Mouse (Mus musculus) midbrain, embryonic 14.5 days (tissue): ENCODE data around the gene Sec1. TPM values are rescaled to one million over a fixed set of nuclear protein-coding genes. Genes with fewer than 3 reads are reported as not detected.
A peak's percentile ranks its signal among the peaks of the same experiment; 100 is the strongest.

ENCODE experiments used
- ATAC-seq: fragments of 200-750 bp; cut with Nextera tagmentation; 2 replicates; pipeline ENCODE4 v1.8.0; 2017; ENCODE audit warnings: moderate number of reproducible peaks, moderate library complexity; ENCODE audit not compliant: low FRiP score, low TSS enrichment
- DNase-seq: peaks from one replicate; pipeline ENCODE4 v3.0.0-alpha.2; 2015
- H3K27ac ChIP-seq: fragments of 300-500 bp; sonication (generic); replicated peaks from 2 replicates; pipeline ENCODE4 v1.5.1; 2014; ENCODE audit warnings: mild to moderate bottlenecking, low read depth, low read length, moderate library complexity
- H3K27me3 ChIP-seq: fragments of 300-500 bp; sonication (generic); 2 replicates; pipeline ENCODE4 v1.6.1; 2014; ENCODE audit warnings: low read length, control low read depth, mixed read lengths; ENCODE audit not compliant: control insufficient read depth, insufficient read depth
- H3K36me3 ChIP-seq: fragments of 300-500 bp; sonication (generic); 2 replicates; pipeline ENCODE4 v1.6.1; 2014; ENCODE audit warnings: low read length, control low read depth; ENCODE audit not compliant: control insufficient read depth, insufficient read depth
- H3K4me1 ChIP-seq: fragments of 300-500 bp; sonication (generic); 2 replicates; pipeline ENCODE4 v1.6.1; 2014; ENCODE audit warnings: mild to moderate bottlenecking, antibody characterized with exemption, low read length, control low read depth; ENCODE audit not compliant: control insufficient read depth, insufficient read depth
- H3K4me2 ChIP-seq: fragments of 300-500 bp; sonication (generic); 2 replicates; pipeline ENCODE4 v1.6.1; 2014; ENCODE audit warnings: mild to moderate bottlenecking, low read length, moderate library complexity
- H3K4me3 ChIP-seq: fragments of 300-500 bp; sonication (generic); replicated peaks from 2 replicates; pipeline ENCODE4 v1.5.1; 2014; ENCODE audit warnings: low read depth, low read length
- H3K9ac ChIP-seq: fragments of 300-500 bp; sonication (generic); replicated peaks from 2 replicates; pipeline ENCODE4 v1.6.1; 2014; ENCODE audit warnings: mild to moderate bottlenecking, low read length, moderate library complexity
- H3K9me3 ChIP-seq: fragments of 300-500 bp; sonication (generic); 2 replicates; pipeline ENCODE4 v1.6.1; 2016; ENCODE audit warnings: low read length, control low read depth, mixed read lengths; ENCODE audit not compliant: control insufficient read depth
- WGBS: fragments of 180-500 bp; shearing (Covaris S2); extraction: QIAGEN DNeasy Blood & Tissue Kit; methylation state at CpG from one replicate; pipeline ENCODE4 v1.1.7; 2014; 5-methylcytosine and 5-hydroxymethylcytosine counted together
- polyA plus RNA-seq: library from polyadenylated mRNA; unstranded; fragments of >200 nt; fragmentation: Nextera tagmentation; extraction: Ambion mirVana; gene quantifications from 2 replicates; pipeline ENCODE4 v1.2.1, GENCODE M21; 2014

Sec1 gene
- polyA plus RNA-seq, 1 experiment from 2014 or later: 0.21 TPM

DNA sequence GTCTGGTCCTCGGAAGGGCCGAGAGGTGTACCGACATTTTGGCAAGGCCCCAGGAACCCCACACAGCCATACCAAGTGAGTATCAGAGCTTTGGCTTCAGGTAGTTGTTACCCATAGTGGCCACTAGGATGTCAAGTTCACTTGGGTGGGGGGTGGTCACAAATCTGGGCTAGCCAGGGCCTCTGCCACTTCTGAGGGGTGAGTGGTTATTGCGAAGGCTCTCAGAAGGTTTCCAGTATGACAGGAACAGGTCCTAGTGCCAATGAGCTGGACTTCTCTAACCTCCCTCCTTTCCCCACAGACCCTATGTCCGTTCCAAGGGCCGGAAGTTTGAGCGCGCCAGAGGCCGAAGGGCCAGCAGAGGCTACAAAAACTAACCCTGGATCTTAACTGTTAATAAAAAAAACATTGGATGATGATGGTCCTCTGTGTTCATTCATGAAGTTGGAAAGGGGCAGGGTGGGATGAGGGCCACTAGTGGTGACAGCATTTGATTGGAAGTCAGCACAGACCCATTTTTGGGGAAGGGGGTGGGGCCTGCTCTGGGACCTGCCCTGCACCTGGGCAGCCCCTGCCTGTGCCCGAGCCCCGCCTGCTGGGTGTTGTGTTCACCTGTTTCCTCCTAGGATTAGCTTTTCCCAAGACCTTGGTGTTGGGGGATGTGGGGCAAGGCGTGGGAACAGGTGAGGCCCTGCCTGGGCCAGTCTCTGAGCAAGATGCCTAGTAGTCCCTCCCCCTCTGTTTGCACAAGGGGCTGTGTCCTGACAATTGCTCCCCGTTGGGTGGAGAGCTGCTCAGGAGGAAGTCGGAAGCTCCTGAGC lies 26.4 kb upstream of the Sec1 start, which contains the start of gene Fam83e:
Gene Fam83e (plus strand): TSS at position 800 of the 821 bp plus-strand sequence.
- no peak within 1 kb of the TSS for H3K27ac ChIP-seq
- H3K4me2 ChIP-seq: no peak within 1 kb of the TSS
- H3K4me3 ChIP-seq: no peak within 1 kb of the TSS
- no peaks in the 10 kb centered on the region for H3K27me3 ChIP-seq
- H3K9ac ChIP-seq: no peak within 1 kb of the TSS
- peaks cover 67% of the 10 kb centered on the region for H3K36me3 ChIP-seq
- WGBS: 83% methylated on average over 14 of the region's 14 CpGs
- peaks cover 27% of the 10 kb centered on the region for H3K4me1 ChIP-seq
- DNase-seq (no peak), ATAC-seq (no peak)
- no peaks in the 10 kb centered on the region for H3K9me3 ChIP-seq

DNA sequence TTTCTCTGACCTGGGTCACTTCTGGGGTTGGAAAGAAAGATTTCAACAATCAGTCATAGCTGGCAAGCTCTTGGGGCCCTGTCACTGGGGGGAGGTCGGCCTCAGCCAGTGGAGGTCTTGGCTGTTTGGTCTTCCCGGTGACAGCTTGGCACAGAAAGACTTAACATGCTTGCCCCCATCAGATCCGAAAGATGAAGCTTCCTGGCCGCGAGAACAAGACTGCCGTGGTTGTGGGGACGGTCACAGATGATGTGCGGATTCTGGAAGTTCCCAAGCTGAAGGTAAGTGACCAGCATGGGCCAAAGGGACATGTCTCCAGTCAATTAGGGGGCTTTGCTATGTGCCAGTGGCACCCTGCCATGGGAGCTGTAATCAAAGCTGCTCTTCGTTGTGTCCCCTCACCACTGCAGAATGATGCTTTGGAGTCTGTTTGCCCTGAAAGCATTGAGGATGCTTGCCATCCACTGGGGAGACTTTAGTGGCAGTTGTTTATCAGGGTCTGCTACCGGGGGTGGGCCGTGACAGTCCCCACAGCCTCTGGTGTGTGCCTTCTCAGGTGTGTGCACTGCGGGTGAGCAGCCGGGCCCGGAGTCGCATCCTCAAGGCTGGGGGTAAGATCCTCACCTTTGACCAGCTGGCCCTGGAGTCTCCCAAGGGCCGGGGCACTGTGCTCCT lies 25.7 kb upstream of the Sec1 start:
- no peak overlapping the region for H3K4me3 ChIP-seq
- peaks cover 29% of the 10 kb centered on the region for H3K4me1 ChIP-seq
- DNase-seq (no peak), ATAC-seq (no peak)
- WGBS: 93% methylated on average over 15 of the region's 16 CpGs
- no peak overlapping the region for H3K4me2 ChIP-seq
- H3K36me3 ChIP-seq: peaks cover 59% of the 10 kb centered on the region
- H3K9me3 ChIP-seq: no peaks in the 10 kb centered on the region
- H3K27me3 ChIP-seq: no peaks in the 10 kb centered on the region
- H3K9ac ChIP-seq: no peak overlapping the region; the same call in 1 of the 2 replicates
- no peak overlapping the region for H3K27ac ChIP-seq

DNA sequence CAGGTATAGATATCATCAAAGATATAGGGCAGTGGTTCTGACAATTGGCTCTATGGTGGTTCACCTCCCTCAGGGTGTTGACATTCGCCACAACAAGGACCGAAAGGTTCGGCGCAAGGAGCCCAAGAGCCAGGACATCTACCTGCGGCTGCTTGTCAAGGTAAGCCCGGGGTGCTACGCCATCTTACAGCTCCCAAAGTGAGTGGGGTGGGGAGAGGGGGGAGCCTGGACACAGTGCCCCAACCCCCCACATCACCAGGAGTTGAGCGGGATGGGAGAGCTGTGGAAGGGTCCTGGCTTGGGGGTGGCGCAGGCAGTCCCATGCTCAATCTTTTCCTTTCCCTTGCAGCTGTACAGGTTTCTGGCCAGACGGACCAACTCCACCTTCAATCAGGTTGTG lies 25.0 kb upstream of the Sec1 start:
- whole genome bisulfite sequencing: 84% methylated on average over 10 of the region's 10 CpGs
- peak overlapping the region; percentile 89 for H3K9ac ChIP-seq
- 0 out of 2 replicates have a peak overlapping the region, but pooled peaks have one; percentile 92 for H3K27ac ChIP-seq
- H3K9me3 ChIP-seq: no peaks in the 10 kb centered on the region
- H3K36me3 ChIP-seq: peaks cover 52% of the 10 kb centered on the region
- ATAC-seq (no peak), DNase-seq (no peak)
- H3K4me1 ChIP-seq: peaks cover 36% of the 10 kb centered on the region
- H3K27me3 ChIP-seq: no peaks in the 10 kb centered on the region
- peak overlapping the region; percentile 90 for H3K4me3 ChIP-seq
- peak overlapping the region; percentile 91 for H3K4me2 ChIP-seq

DNA sequence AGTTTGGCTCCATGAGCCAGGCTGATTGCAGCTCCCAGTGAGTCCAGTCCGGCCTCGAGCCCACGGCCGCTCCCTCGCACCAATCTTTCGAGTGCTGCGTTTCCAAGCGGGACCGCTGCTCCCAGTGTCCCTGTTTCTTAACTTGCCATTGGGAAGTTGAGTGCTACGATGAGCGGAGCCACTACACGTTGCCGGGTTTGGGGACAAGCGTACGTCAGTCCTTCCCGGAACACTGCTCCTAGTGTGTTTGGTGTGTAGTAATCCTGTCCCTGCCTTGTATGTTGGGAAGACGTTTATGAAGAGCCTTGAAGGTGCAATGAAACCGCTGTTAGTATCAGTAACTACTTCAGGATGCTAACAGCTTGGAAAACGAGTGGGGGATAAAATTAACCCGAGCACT lies 24.1 kb upstream of the Sec1 start:
- under 1% methylated on average over 20 of the region's 20 CpGs for WGBS
- peak overlapping the region; percentile 90 for H3K4me3 ChIP-seq
- H3K4me1 ChIP-seq: peaks cover 37% of the 10 kb centered on the region
- ATAC-seq: no peak
- no peaks in the 10 kb centered on the region for H3K9me3 ChIP-seq
- peak overlapping the region; percentile 89 for H3K9ac ChIP-seq
- no peaks in the 10 kb centered on the region for H3K27me3 ChIP-seq
- peaks cover 46% of the 10 kb centered on the region for H3K36me3 ChIP-seq
- peak overlapping the region; percentile 92 for H3K27ac ChIP-seq
- DNase-seq: no peak
- H3K4me2 ChIP-seq: peak overlapping the region; percentile 91

DNA sequence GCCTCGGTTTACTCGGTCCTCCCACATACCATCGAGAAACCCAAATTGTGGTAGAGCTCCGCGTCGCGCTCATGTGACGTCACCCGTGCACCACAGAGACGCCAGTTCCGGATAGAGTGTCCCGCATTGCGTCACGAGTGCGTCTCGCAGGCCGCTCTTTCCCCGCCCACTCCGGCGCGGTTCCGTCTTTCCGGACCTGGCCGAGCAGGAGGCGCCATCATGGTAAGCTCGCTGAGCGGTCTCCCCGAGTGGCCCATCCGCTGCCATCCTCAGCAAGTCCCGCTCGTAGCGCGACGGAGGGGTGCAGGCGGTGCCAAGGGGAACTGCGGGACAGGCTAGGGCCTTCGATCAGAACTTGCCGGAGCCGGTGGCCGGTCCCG lies 23.7 kb upstream of the Sec1 start, which contains the start of gene Sphk2:
Gene Sphk2 (minus strand): TSS at position 85 of the 380 bp plus-strand sequence.
- 0% methylated on average over 41 of the region's 41 CpGs for WGBS
- Histone ChIP-seq H3K4me1 (peaks cover 37% of the 10 kb centered on the region), H3K9me3 (no peaks in the 10 kb centered on the region), H3K27me3 (no peaks in the 10 kb centered on the region), H3K27ac (peak within 1 kb of the TSS; percentile 92), H3K4me3 (peak within 1 kb of the TSS; percentile 90), H3K36me3 (peaks cover 46% of the 10 kb centered on the region), H3K9ac (peak within 1 kb of the TSS; percentile 89), H3K4me2 (peak within 1 kb of the TSS; percentile 96)
- DNase-seq (peak; percentile 100), ATAC-seq (peak; percentile 77)

DNA sequence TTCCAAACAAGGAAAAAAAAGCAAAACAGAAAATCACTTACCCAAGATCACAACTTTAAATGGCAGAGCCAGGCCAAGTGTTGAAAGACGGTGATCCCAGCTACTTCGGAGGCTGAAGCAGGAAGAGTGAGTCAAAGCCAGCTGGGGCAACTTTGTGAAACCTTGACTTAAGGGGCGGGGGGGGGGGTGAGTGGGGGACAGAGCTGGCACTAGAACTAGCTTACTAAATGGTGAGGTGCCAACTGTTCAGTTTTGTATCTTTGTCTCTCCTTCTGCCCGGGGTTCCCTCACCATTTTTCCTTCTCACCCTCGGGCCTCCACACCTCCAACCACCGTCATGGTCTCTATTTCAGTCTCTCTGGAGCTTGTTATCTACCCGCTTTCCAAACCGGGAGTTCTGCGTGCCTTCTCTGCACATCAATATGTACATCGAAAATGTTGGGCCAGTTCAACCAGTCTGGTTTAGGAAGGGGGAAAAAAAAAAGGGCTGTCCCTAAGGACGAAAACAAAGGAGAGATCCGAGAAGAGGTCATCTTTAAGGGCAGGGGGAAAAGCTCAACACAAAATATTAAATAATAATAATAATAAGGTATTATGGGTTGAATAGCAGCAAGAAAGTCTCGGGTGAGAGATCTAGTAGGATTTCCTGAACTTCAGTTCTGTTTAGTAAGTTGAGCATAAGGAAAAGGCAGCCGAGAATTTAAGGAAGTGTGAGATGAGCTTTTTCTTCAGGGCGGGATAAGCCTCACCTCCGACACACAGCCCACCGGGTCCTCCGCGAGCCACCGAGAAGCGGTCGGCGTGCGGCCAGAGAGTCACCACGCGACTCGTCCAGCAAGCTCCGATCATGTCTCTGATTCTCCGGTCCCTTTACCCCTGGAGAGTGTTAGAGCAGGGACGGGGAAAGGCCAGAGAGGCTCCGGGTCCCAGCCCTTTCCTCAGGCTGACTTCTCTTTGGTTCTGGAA lies 23.0 kb upstream of the Sec1 start:
- ATAC-seq: peak; percentile 32
- peak overlapping the region; percentile 90 for H3K4me3 ChIP-seq
- H3K27ac ChIP-seq: peak overlapping the region; percentile 92
- peaks cover 37% of the 10 kb centered on the region for H3K4me1 ChIP-seq
- H3K36me3 ChIP-seq: peaks cover 46% of the 10 kb centered on the region
- no peaks in the 10 kb centered on the region for H3K9me3 ChIP-seq
- H3K27me3 ChIP-seq: no peaks in the 10 kb centered on the region
- no peak for DNase-seq
- peak overlapping the region; percentile 96 for H3K4me2 ChIP-seq
- peak overlapping the region; percentile 73 for H3K9ac ChIP-seq
- WGBS: 13% methylated on average over 31 of the region's 31 CpGs

DNA sequence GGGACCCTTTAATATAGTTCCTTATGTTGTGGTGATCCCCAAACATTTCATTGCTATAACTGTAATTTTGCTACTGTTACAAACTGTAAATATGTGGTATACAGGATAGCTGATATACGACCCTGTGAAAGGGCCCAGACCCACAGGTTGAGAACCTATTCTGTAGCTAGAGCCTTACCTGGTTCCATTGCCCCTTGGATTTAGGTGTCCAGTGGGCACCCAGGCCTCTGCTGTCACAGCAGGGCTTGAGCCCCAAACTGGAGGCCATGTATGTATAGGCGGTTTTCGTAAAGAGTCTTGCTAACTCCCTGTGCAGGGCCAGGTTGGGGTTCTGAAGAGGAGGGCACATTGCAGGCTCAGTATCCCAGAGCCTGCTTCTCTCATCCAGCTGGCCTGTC lies 22.3 kb upstream of the Sec1 start:
- peaks cover 46% of the 10 kb centered on the region for H3K36me3 ChIP-seq
- peak overlapping the region; percentile 73; the same call in 1 of the 2 replicates for H3K9ac ChIP-seq

More for the DNA sequence above, 22.3 kb upstream of the Sec1 start:
- H3K4me2 ChIP-seq: peak overlapping the region; percentile 96
- 89% methylated on average over 3 of the region's 3 CpGs for WGBS
- DNase-seq (no peak), ATAC-seq (no peak)
- H3K4me3 ChIP-seq: peak overlapping the region; percentile 90
- no peaks in the 10 kb centered on the region for H3K9me3 ChIP-seq
- no peaks in the 10 kb centered on the region for H3K27me3 ChIP-seq
- H3K4me1 ChIP-seq: peaks cover 37% of the 10 kb centered on the region
- no peak overlapping the region for H3K27ac ChIP-seq
